Mouse (Mus musculus): ENCODE data around the gene Stx19.

The Stx19 gene

GRCm38 (mm10) chr16:62852464-62853252 is 38.2 kb downstream of the Stx19 start:
- no peak for DNase-seq (ENCODE audit: extremely low spot score, low spot score)

- peak; percentile 23 for DNase-seq (ENCODE audit: extremely low spot score, low spot score)
These were observed 39.2 kb downstream of the Stx19 start for GRCm38 (mm10) chr16:62853611-62854126.

GRCm38 (mm10) chr16:62854191-62855068 is 40.0 kb downstream of the Stx19 start, which contains the start of gene Pros1:
TSS of gene Pros1 (plus strand) at chr16:62854307.
- DNase-seq (ENCODE audit: extremely low spot score, low spot score): peak; percentile 77

GRCm38 (mm10) chr16:62855385-62855784 is 40.9 kb downstream of the Stx19 start:
- no peak for DNase-seq (ENCODE audit: extremely low spot score, low spot score)

- DNase-seq (ENCODE audit: extremely low spot score, low spot score): no peak
These were observed 41.8 kb downstream of the Stx19 start for GRCm38 (mm10) chr16:62856273-62856672.

GRCm38 (mm10) chr16:62857498-62857897 is 43.0 kb downstream of the Stx19 start:
- DNase-seq (ENCODE audit: extremely low spot score, low spot score): no peak

- no peak for DNase-seq (ENCODE audit: extremely low spot score, low spot score)
These were observed 43.5 kb downstream of the Stx19 start for GRCm38 (mm10) chr16:62858018-62858417.

GRCm38 (mm10) chr16:62860140-62860539 is 45.7 kb downstream of the Stx19 start:
- DNase-seq (ENCODE audit: extremely low spot score, low spot score): no peak

GRCm38 (mm10) chr16:62861455-62861854 is 47.0 kb downstream of the Stx19 start:
- no peak for DNase-seq (ENCODE audit: extremely low spot score, low spot score)

- DNase-seq (ENCODE audit: extremely low spot score, low spot score): no peak
These were observed 58.2 kb downstream of the Stx19 start for GRCm38 (mm10) chr16:62872688-62873117.

GRCm38 (mm10) chr16:62873180-62873579 is 58.7 kb downstream of the Stx19 start:
- DNase-seq (ENCODE audit: extremely low spot score, low spot score): no peak

All from neural tube, embryonic 10.5 days (tissue).